Mouse (Mus musculus): ENCODE measurements at regions not wholly inside any gene's neighbourhood (a gene's known extent, or its start where the extent isn't known, plus 50 kb on each side); places are given as distances from the start of the nearest gene placed in this dataset.

GRCm38 (mm10) chr8:15313481-15313880 lies 267.6 kb upstream of the BB014433 start:
- Histone ChIP-seq H3K9ac (no peak overlapping the region), H3K27me3 (no peaks in the 10 kb centered on the region), H3K4me3 (no peak overlapping the region), H3K9me3 (replicated peaks) (no peaks in the 10 kb centered on the region), H3K4me1 (no peaks in the 10 kb centered on the region), H3K27ac (no peak overlapping the region), H3K36me3 (no peaks in the 10 kb centered on the region), H3K4me2 (replicated peaks) (no peak overlapping the region)
- no peak for ATAC-seq (ENCODE audit: low FRiP score)
- 76% methylated on average over 5 of the region's 5 CpGs for WGBS

GRCm38 (mm10) chr8:15311509-15311908 lies 265.6 kb upstream of the BB014433 start:
- H3K9ac ChIP-seq = no peak overlapping the region
- no peak for ATAC-seq (ENCODE audit: low FRiP score)
- H3K4me3 ChIP-seq = no peak overlapping the region
- H3K9me3 ChIP-seq (replicated peaks) = no peaks in the 10 kb centered on the region
- H3K4me2 ChIP-seq (replicated peaks) = no peak overlapping the region
- H3K27me3 ChIP-seq = no peaks in the 10 kb centered on the region
- H3K27ac ChIP-seq = no peak overlapping the region
- no peaks in the 10 kb centered on the region for H3K4me1 ChIP-seq
- WGBS = 84% methylated on average over 4 of the region's 4 CpGs
- H3K36me3 ChIP-seq = no peaks in the 10 kb centered on the region

- no peak for ATAC-seq (ENCODE audit: low FRiP score)
- 84% methylated on average over 7 of the region's 7 CpGs for WGBS
- no peaks in the 10 kb centered on the region for H3K9me3 ChIP-seq (replicated peaks)
Measured at GRCm38 (mm10) chr8:15311045-15311444, 265.2 kb upstream of the BB014433 start.

GRCm38 (mm10) chr8:15304143-15304677 lies 258.3 kb upstream of the BB014433 start:
- Histone ChIP-seq H3K4me3 (no peak overlapping the region), H3K4me2 (replicated peaks) (no peak overlapping the region), H3K9ac (no peak overlapping the region), H3K27me3 (no peaks in the 10 kb centered on the region), H3K9me3 (replicated peaks) (no peaks in the 10 kb centered on the region), H3K27ac (no peak overlapping the region), H3K36me3 (no peaks in the 10 kb centered on the region), H3K4me1 (no peaks in the 10 kb centered on the region)
- 84% methylated on average over 2 of the region's 2 CpGs for WGBS
- ATAC-seq (ENCODE audit: low FRiP score) = no peak

More at GRCm38 (mm10) chr8:15311045-15311444, 265.2 kb upstream of the BB014433 start:
- no peak overlapping the region for H3K4me3 ChIP-seq
- no peak overlapping the region for H3K4me2 ChIP-seq (replicated peaks)
- H3K4me1 ChIP-seq = no peaks in the 10 kb centered on the region
- no peak overlapping the region for H3K9ac ChIP-seq
- no peaks in the 10 kb centered on the region for H3K36me3 ChIP-seq
- no peak overlapping the region for H3K27ac ChIP-seq
- H3K27me3 ChIP-seq = no peaks in the 10 kb centered on the region

- Histone ChIP-seq H3K9ac (no peak overlapping the region), H3K4me3 (no peak overlapping the region), H3K4me2 (replicated peaks) (no peak overlapping the region), H3K9me3 (replicated peaks) (no peaks in the 10 kb centered on the region), H3K4me1 (no peaks in the 10 kb centered on the region), H3K36me3 (no peaks in the 10 kb centered on the region), H3K27me3 (no peaks in the 10 kb centered on the region; the same call in 1 of the 2 replicates), H3K27ac (no peak overlapping the region)
- no peak for ATAC-seq (ENCODE audit: low FRiP score)
- 46% methylated on average over 5 of the region's 5 CpGs for WGBS
Measured at GRCm38 (mm10) chr8:15273775-15274174, 227.9 kb upstream of the BB014433 start.

- Histone ChIP-seq H3K9me3 (replicated peaks) (no peaks in the 10 kb centered on the region), H3K27me3 (no peaks in the 10 kb centered on the region; the same call in 1 of the 2 replicates), H3K36me3 (no peaks in the 10 kb centered on the region), H3K4me2 (replicated peaks) (no peak overlapping the region), H3K9ac (no peak overlapping the region), H3K4me3 (no peak overlapping the region), H3K4me1 (no peaks in the 10 kb centered on the region), H3K27ac (no peak overlapping the region)
- ATAC-seq (ENCODE audit: low FRiP score) = peak; percentile 56
- 37% methylated on average over 17 of the region's 17 CpGs for WGBS
Measured at GRCm38 (mm10) chr8:15271793-15272587, 226.1 kb upstream of the BB014433 start.

- Histone ChIP-seq H3K4me3 (no peak overlapping the region), H3K9ac (no peak overlapping the region), H3K4me1 (no peaks in the 10 kb centered on the region), H3K36me3 (no peaks in the 10 kb centered on the region), H3K9me3 (replicated peaks) (peaks cover 3% of the 10 kb centered on the region; the same call in 1 of the 2 replicates), H3K27me3 (no peaks in the 10 kb centered on the region; the same call in 1 of the 2 replicates), H3K4me2 (replicated peaks) (no peak overlapping the region), H3K27ac (no peak overlapping the region)
- no peak for ATAC-seq (ENCODE audit: low FRiP score)
- 13% methylated on average over 5 of the region's 5 CpGs for WGBS
Measured at GRCm38 (mm10) chr8:15270290-15270689, 224.4 kb upstream of the BB014433 start.

GRCm38 (mm10) chr8:15244770-15245485 lies 199.1 kb upstream of the BB014433 start:
- H3K4me1 ChIP-seq = no peaks in the 10 kb centered on the region
- H3K36me3 ChIP-seq = no peaks in the 10 kb centered on the region
- H3K4me2 ChIP-seq (replicated peaks) = no peak overlapping the region
- ATAC-seq (ENCODE audit: low FRiP score) = no peak
- 92% methylated on average over 12 of the region's 12 CpGs for WGBS
- no peaks in the 10 kb centered on the region for H3K9me3 ChIP-seq (replicated peaks)
- H3K4me3 ChIP-seq = no peak overlapping the region
- H3K9ac ChIP-seq = no peak overlapping the region
- H3K27ac ChIP-seq = no peak overlapping the region
- H3K27me3 ChIP-seq = no peaks in the 10 kb centered on the region

GRCm38 (mm10) chr8:15235410-15235809 lies 189.5 kb upstream of the BB014433 start:
- no peaks in the 10 kb centered on the region for H3K9me3 ChIP-seq (replicated peaks)
- H3K4me1 ChIP-seq = no peaks in the 10 kb centered on the region
- H3K4me3 ChIP-seq = no peak overlapping the region
- H3K9ac ChIP-seq = no peak overlapping the region
- WGBS = 60% methylated on average over 3 of the region's 3 CpGs
- no peaks in the 10 kb centered on the region for H3K27me3 ChIP-seq
- H3K36me3 ChIP-seq = no peaks in the 10 kb centered on the region
- H3K4me2 ChIP-seq (replicated peaks) = no peak overlapping the region
- ATAC-seq (ENCODE audit: low FRiP score) = 0 out of 2 replicates have a peak, but pooled peaks have one; percentile 60
- H3K27ac ChIP-seq = no peak overlapping the region

GRCm38 (mm10) chr8:15233241-15233640 lies 187.4 kb upstream of the BB014433 start:
- Histone ChIP-seq H3K27me3 (no peaks in the 10 kb centered on the region), H3K4me2 (replicated peaks) (no peak overlapping the region), H3K9me3 (replicated peaks) (no peaks in the 10 kb centered on the region), H3K36me3 (no peaks in the 10 kb centered on the region), H3K4me1 (no peaks in the 10 kb centered on the region), H3K27ac (no peak overlapping the region), H3K9ac (no peak overlapping the region), H3K4me3 (no peak overlapping the region)
- no peak for ATAC-seq (ENCODE audit: low FRiP score)
- 54% methylated on average over 8 of the region's 8 CpGs for WGBS

GRCm38 (mm10) chr8:15230217-15230616 lies 184.3 kb upstream of the BB014433 start:
- no peak overlapping the region for H3K27ac ChIP-seq
- H3K9me3 ChIP-seq (replicated peaks) = no peaks in the 10 kb centered on the region
- no peaks in the 10 kb centered on the region for H3K36me3 ChIP-seq
- H3K4me2 ChIP-seq (replicated peaks) = no peak overlapping the region
- no peaks in the 10 kb centered on the region for H3K27me3 ChIP-seq
- no peak overlapping the region for H3K9ac ChIP-seq
- no peaks in the 10 kb centered on the region for H3K4me1 ChIP-seq
- no peak overlapping the region for H3K4me3 ChIP-seq
- 78% methylated on average over 2 of the region's 2 CpGs for WGBS
- no peak for ATAC-seq (ENCODE audit: low FRiP score)

- no peak overlapping the region for H3K9ac ChIP-seq
- ATAC-seq (ENCODE audit: low FRiP score) = peak; percentile 59
- H3K4me1 ChIP-seq = no peaks in the 10 kb centered on the region
- H3K36me3 ChIP-seq = no peaks in the 10 kb centered on the region
- no peaks in the 10 kb centered on the region for H3K9me3 ChIP-seq (replicated peaks)
- H3K27ac ChIP-seq = no peak overlapping the region
- H3K27me3 ChIP-seq = no peaks in the 10 kb centered on the region
- no peak overlapping the region for H3K4me2 ChIP-seq (replicated peaks)
- H3K4me3 ChIP-seq = no peak overlapping the region
- 41% methylated on average over 13 of the region's 13 CpGs for WGBS
Measured at GRCm38 (mm10) chr8:15221211-15221912, 175.5 kb upstream of the BB014433 start.

All from hindbrain, embryonic 12.5 days (tissue).